In the genomic region with DNA sequence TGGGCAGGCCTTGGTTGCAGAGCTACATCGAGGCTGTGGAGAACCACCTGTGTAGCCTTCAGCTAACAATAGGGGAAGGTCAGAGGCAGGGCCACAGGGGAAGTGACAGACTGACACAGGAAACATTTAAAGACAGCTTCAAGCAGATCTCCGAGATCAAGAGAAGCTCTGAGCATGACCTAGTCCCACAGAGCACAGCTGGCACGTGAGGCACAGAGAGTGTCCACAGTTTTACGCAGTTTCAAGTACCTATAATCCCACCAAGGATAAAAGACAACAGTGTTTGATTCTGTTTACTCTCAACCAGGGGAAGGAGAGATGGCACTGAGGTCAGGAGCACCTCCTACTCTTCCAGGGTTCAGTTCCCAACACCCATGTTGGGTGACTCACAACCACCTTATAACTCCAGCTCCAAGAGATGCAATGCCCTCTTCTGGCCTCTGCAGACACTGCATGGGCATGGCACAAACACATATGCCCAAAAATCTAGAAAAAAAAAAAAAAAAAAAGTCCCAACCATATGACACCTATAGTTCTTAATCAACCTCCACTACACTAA, we compare ENCODE assay signal across 8 mouse cellular contexts.
DNase-seq lines count a peak whose midpoint lies in the region; ATAC-seq and TF ChIP-seq lines count a peak whose summit lies in the region.

No protein-coding gene starts in this region.

- H3K4me1 ChIP-seq in lung, adult 2 months (ENCODE audit: control insufficient read depth, insufficient read depth, low read length) = peaks cover 54% of the 10 kb centered on the region
- H3K4me1 ChIP-seq in limb, embryonic 12.5 days (replicated peaks) = peaks cover 57% of the 10 kb centered on the region
- peaks cover 48% of the 10 kb centered on the region for H3K4me1 ChIP-seq in stomach, embryonic 15.5 days

- no peak for TF ChIP-seq POLR2A in lung, adult 2 months (IDR thresholded peaks at IDR 0.05; ENCODE audit: borderline replicate concordance, extremely low read depth, low read depth, low read length)

- no peak overlapping the region for H3K4me3 ChIP-seq in lung, adult 2 months (replicated peaks; ENCODE audit: extremely low read depth, low read depth, low read length)
- no peak overlapping the region for H3K4me3 ChIP-seq in limb, embryonic 12.5 days (replicated peaks)
- no peak overlapping the region for H3K4me3 ChIP-seq in stomach, embryonic 15.5 days (replicated peaks)

- H3K4me2 ChIP-seq in limb, embryonic 12.5 days = no peak overlapping the region
- H3K4me2 ChIP-seq in stomach, embryonic 15.5 days = no peak overlapping the region

- no peak for ATAC-seq in limb, embryonic 12.5 days (ENCODE audit: insufficient number of reproducible peaks, insufficient read depth, low FRiP score, low TSS enrichment, low read depth)
- no peak for ATAC-seq in stomach, embryonic 15.5 days (ENCODE audit: insufficient read depth, low FRiP score, low read depth)
- ATAC-seq in frontal cortex, adult (ENCODE audit: low TSS enrichment) = no peak

- peaks cover 52% of the 10 kb centered on the region for H3K36me3 ChIP-seq in limb, embryonic 12.5 days
- H3K36me3 ChIP-seq in stomach, embryonic 15.5 days = no peaks in the 10 kb centered on the region

- 36% methylated on average over 4 of the region's 4 CpGs for WGBS in lung, adult 2 months
- 53% methylated on average over 4 of the region's 4 CpGs for WGBS in limb, embryonic 12.5 days
- 61% methylated on average over 4 of the region's 4 CpGs for WGBS in stomach, embryonic 15.5 days

- DNase-seq in lung, adult 2 months = peak; percentile 37
- DNase-seq in lung, postnatal 36 days = no peak
- DNase-seq in T-cell, adult 2 months (ENCODE audit: low spot score) = peak; percentile 76
- DNase-seq in frontal cortex, postnatal 14 days (ENCODE audit: low spot score in 2 of 2) = no peak
- DNase-seq in ovary, postnatal 10 days (ENCODE audit: low spot score) = no peak

- H3K9ac ChIP-seq in limb, embryonic 12.5 days (replicated peaks) = no peak overlapping the region
- no peak overlapping the region for H3K9ac ChIP-seq in stomach, embryonic 15.5 days

- H3K27me3 ChIP-seq in limb, embryonic 12.5 days = no peaks in the 10 kb centered on the region
- H3K27me3 ChIP-seq in stomach, embryonic 15.5 days (replicated peaks) = no peaks in the 10 kb centered on the region

- H3K27ac ChIP-seq in limb, embryonic 12.5 days = peak overlapping the region; percentile 50; the same call in 1 of the 2 replicates
- 0 out of 2 replicates have a peak overlapping the region, but pooled peaks have one; percentile 23 for H3K27ac ChIP-seq in stomach, embryonic 15.5 days

- TF ChIP-seq CTCF in lung, adult 2 months (IDR thresholded peaks at IDR 0.05; ENCODE audit: insufficient read depth, low read length) = peak; percentile 36

- H3K9me3 ChIP-seq in limb, embryonic 12.5 days = no peaks in the 10 kb centered on the region
- H3K9me3 ChIP-seq in stomach, embryonic 15.5 days = no peaks in the 10 kb centered on the region

Comparison
In these comparisons a context has a peak if more than half of its experiments do, and no peak if none do; other contexts are left out.
1. DNase-seq: peak in lung, adult 2 months (single experiment) and T-cell, adult 2 months (single experiment); none in lung, postnatal 36 days (single experiment), frontal cortex, postnatal 14 days (0 of 2) and ovary, postnatal 10 days (single experiment).